Mouse (Mus musculus) embryonic facial prominence, embryonic 15.5 days (tissue): ENCODE measurements around the gene Mvd. TPM values are rescaled to one million over a fixed set of nuclear protein-coding genes. Genes with fewer than 3 reads are reported as not detected.

Experiments
- ATAC-seq: fragments of 200-750 bp; cut with Nextera tagmentation; 2 replicates; pipeline ENCODE4 v1.8.0; 2017; ENCODE audit warnings: low read depth, moderate TSS enrichment; ENCODE audit not compliant: insufficient number of reproducible peaks, low FRiP score, low TSS enrichment
- H3K27ac ChIP-seq: fragments of 300-500 bp; sonication (generic); replicated peaks from 2 replicates; pipeline ENCODE4 v1.5.1; 2015; ENCODE audit warnings: mild to moderate bottlenecking, inconsistent platforms
- H3K27me3 ChIP-seq: fragments of 300-500 bp; sonication (generic); 2 replicates; pipeline ENCODE4 v1.6.1; 2015; ENCODE audit warnings: inconsistent platforms
- H3K36me3 ChIP-seq: fragments of 300-500 bp; sonication (generic); 2 replicates; pipeline ENCODE4 v1.6.1; 2015; ENCODE audit warnings: mild to moderate bottlenecking, inconsistent platforms
- H3K4me1 ChIP-seq: fragments of 300-500 bp; sonication (generic); 2 replicates; pipeline ENCODE4 v1.6.1; 2015; ENCODE audit warnings: inconsistent platforms
- H3K4me2 ChIP-seq: fragments of 300-500 bp; sonication (generic); replicated peaks from 2 replicates; pipeline ENCODE4 v1.6.1; 2015; ENCODE audit warnings: mild to moderate bottlenecking, inconsistent platforms
- H3K4me3 ChIP-seq: fragments of 300-500 bp; sonication (generic); replicated peaks from 2 replicates; pipeline ENCODE4 v1.5.1; 2015; ENCODE audit warnings: mild to moderate bottlenecking, inconsistent platforms
- H3K9ac ChIP-seq: fragments of 300-500 bp; sonication (generic); 2 replicates; pipeline ENCODE4 v1.6.1; 2015; ENCODE audit warnings: inconsistent platforms
- H3K9me3 ChIP-seq: fragments of 300-500 bp; sonication (generic); replicated peaks from 2 replicates; pipeline ENCODE4 v1.6.1; 2016; ENCODE audit warnings: inconsistent platforms
- WGBS: fragments of 180-500 bp; shearing (Covaris S2); methylation state at CpG from one replicate; pipeline ENCODE4 v1.1.7; 2015; 5-methylcytosine and 5-hydroxymethylcytosine counted together
- polyA plus RNA-seq: library from polyadenylated mRNA; unstranded; fragments of >200 nt; fragmentation: Nextera tagmentation; extraction: Ambion mirVana; gene quantifications from 2 replicates; pipeline ENCODE4 v1.2.1, GENCODE M21; 2015

Mvd gene
- polyA plus RNA-seq, 1 experiment from 2014 or later = 33.8 TPM

GRCm38 (mm10) chr8:122423217-122423616 lies 20.0 kb downstream of the Mvd start:
- WGBS = 81% methylated on average over 24 of the region's 24 CpGs
- ATAC-seq = no peak
- H3K9me3 ChIP-seq = no peaks in the 10 kb centered on the region
- no peaks in the 10 kb centered on the region for H3K27me3 ChIP-seq
- peaks cover 16% of the 10 kb centered on the region for H3K36me3 ChIP-seq
- no peaks in the 10 kb centered on the region; the same call in 1 of the 2 replicates for H3K4me1 ChIP-seq
- no peak overlapping the region for H3K27ac ChIP-seq
- no peak overlapping the region for H3K4me2 ChIP-seq
- H3K4me3 ChIP-seq = no peak overlapping the region
- H3K9ac ChIP-seq = no peak overlapping the region

- Histone ChIP-seq H3K9ac (no peak within 1 kb of the TSS), H3K4me1 (no peaks in the 10 kb centered on the region; the same call in 1 of the 2 replicates), H3K4me3 (no peak within 1 kb of the TSS), H3K27me3 (no peaks in the 10 kb centered on the region), H3K9me3 (no peaks in the 10 kb centered on the region), H3K4me2 (no peak within 1 kb of the TSS), H3K27ac (no peak within 1 kb of the TSS), H3K36me3 (peaks cover 28% of the 10 kb centered on the region)
- WGBS = 77% methylated on average over 14 of the region's 14 CpGs
- no peak for ATAC-seq
Observed at GRCm38 (mm10) chr8:122421376-122422070, 21.7 kb downstream of the Mvd start, which contains the start of gene Il17c. TSS of gene Il17c (plus strand) at chr8:122422020.

- no peaks in the 10 kb centered on the region for H3K9me3 ChIP-seq
- ATAC-seq = no peak
- peaks cover 37% of the 10 kb centered on the region for H3K36me3 ChIP-seq
- H3K9ac ChIP-seq = no peak overlapping the region
- no peaks in the 10 kb centered on the region for H3K27me3 ChIP-seq
- no peak overlapping the region for H3K27ac ChIP-seq
- WGBS = 66% methylated on average over 9 of the region's 9 CpGs
- H3K4me3 ChIP-seq = no peak overlapping the region
- H3K4me1 ChIP-seq = no peaks in the 10 kb centered on the region; the same call in 1 of the 2 replicates
- no peak overlapping the region for H3K4me2 ChIP-seq
Observed at GRCm38 (mm10) chr8:122419881-122420555, 23.2 kb downstream of the Mvd start.

GRCm38 (mm10) chr8:122415554-122415953 lies 27.7 kb downstream of the Mvd start:
- Histone ChIP-seq H3K4me3 (no peak overlapping the region), H3K36me3 (peaks cover 82% of the 10 kb centered on the region), H3K4me2 (no peak overlapping the region), H3K9me3 (no peaks in the 10 kb centered on the region), H3K27ac (no peak overlapping the region), H3K9ac (no peak overlapping the region), H3K4me1 (no peaks in the 10 kb centered on the region), H3K27me3 (no peaks in the 10 kb centered on the region)
- no peak for ATAC-seq
- 80% methylated on average over 6 of the region's 6 CpGs for WGBS

- no peak overlapping the region for H3K27ac ChIP-seq
- H3K36me3 ChIP-seq = peaks cover 94% of the 10 kb centered on the region
- H3K9me3 ChIP-seq = no peaks in the 10 kb centered on the region
- H3K4me3 ChIP-seq = no peak overlapping the region
- no peak for ATAC-seq
- no peak overlapping the region for H3K4me2 ChIP-seq
- no peak overlapping the region for H3K9ac ChIP-seq
- no peaks in the 10 kb centered on the region for H3K4me1 ChIP-seq
- 80% methylated on average over 9 of the region's 9 CpGs for WGBS
- H3K27me3 ChIP-seq = no peaks in the 10 kb centered on the region
Observed at GRCm38 (mm10) chr8:122414311-122414710, 28.9 kb downstream of the Mvd start.

- H3K36me3 ChIP-seq = peaks cover 98% of the 10 kb centered on the region
- no peaks in the 10 kb centered on the region for H3K27me3 ChIP-seq
- H3K4me2 ChIP-seq = no peak overlapping the region
- no peak for ATAC-seq
- no peak overlapping the region for H3K27ac ChIP-seq
- H3K4me1 ChIP-seq = no peaks in the 10 kb centered on the region
- H3K9ac ChIP-seq = no peak overlapping the region
- no peak overlapping the region for H3K4me3 ChIP-seq
- no peaks in the 10 kb centered on the region for H3K9me3 ChIP-seq
- WGBS = 92% methylated on average over 7 of the region's 7 CpGs
Observed at GRCm38 (mm10) chr8:122407678-122408077, 35.5 kb downstream of the Mvd start.

- WGBS = 92% methylated on average over 9 of the region's 9 CpGs
- no peaks in the 10 kb centered on the region for H3K4me1 ChIP-seq
- H3K4me3 ChIP-seq = no peak overlapping the region
- H3K9me3 ChIP-seq = no peaks in the 10 kb centered on the region
- no peak overlapping the region for H3K4me2 ChIP-seq
- peaks cover 98% of the 10 kb centered on the region for H3K36me3 ChIP-seq
- no peak for ATAC-seq
- no peaks in the 10 kb centered on the region for H3K27me3 ChIP-seq
- no peak overlapping the region for H3K27ac ChIP-seq
- H3K9ac ChIP-seq = no peak overlapping the region
Observed at GRCm38 (mm10) chr8:122405146-122405805, 37.9 kb downstream of the Mvd start.

- Histone ChIP-seq H3K27me3 (no peaks in the 10 kb centered on the region), H3K9ac (no peak overlapping the region), H3K4me2 (no peak overlapping the region), H3K4me3 (no peak overlapping the region), H3K36me3 (peaks cover 89% of the 10 kb centered on the region), H3K27ac (no peak overlapping the region), H3K4me1 (no peaks in the 10 kb centered on the region), H3K9me3 (no peaks in the 10 kb centered on the region)
- no peak for ATAC-seq
- WGBS = 93% methylated on average over 9 of the region's 9 CpGs
Observed at GRCm38 (mm10) chr8:122398186-122398585, 45.0 kb downstream of the Mvd start.

GRCm38 (mm10) chr8:122395291-122395690 lies 47.9 kb downstream of the Mvd start:
- ATAC-seq = no peak
- Histone ChIP-seq H3K9ac (no peak overlapping the region), H3K4me1 (no peaks in the 10 kb centered on the region), H3K4me3 (no peak overlapping the region), H3K27ac (no peak overlapping the region), H3K27me3 (no peaks in the 10 kb centered on the region), H3K9me3 (no peaks in the 10 kb centered on the region), H3K4me2 (no peak overlapping the region), H3K36me3 (peaks cover 76% of the 10 kb centered on the region)
- 76% methylated on average over 6 of the region's 6 CpGs for WGBS

- Histone ChIP-seq H3K9ac (no peak overlapping the region), H3K4me2 (no peak overlapping the region), H3K27ac (no peak overlapping the region), H3K9me3 (no peaks in the 10 kb centered on the region), H3K36me3 (peaks cover 74% of the 10 kb centered on the region), H3K27me3 (no peaks in the 10 kb centered on the region), H3K4me1 (no peaks in the 10 kb centered on the region), H3K4me3 (no peak overlapping the region)
- no peak for ATAC-seq
Observed at GRCm38 (mm10) chr8:122393717-122394116, 49.5 kb downstream of the Mvd start.

- Histone ChIP-seq H3K9ac (no peak overlapping the region), H3K9me3 (no peaks in the 10 kb centered on the region), H3K4me3 (no peak overlapping the region), H3K27me3 (no peaks in the 10 kb centered on the region), H3K4me1 (no peaks in the 10 kb centered on the region), H3K27ac (no peak overlapping the region), H3K36me3 (peaks cover 81% of the 10 kb centered on the region), H3K4me2 (no peak overlapping the region)
- WGBS = 88% methylated on average over 3 of the region's 3 CpGs
- no peak for ATAC-seq
Observed at GRCm38 (mm10) chr8:122390758-122391157, 52.5 kb downstream of the Mvd start.
